Mouse (Mus musculus): Measurements from ENCODE around the gene Samd7.
"Not testable (repeated sequence)": the region's sequence is repeated elsewhere in the genome, so short reads cannot be mapped to it uniquely, and the experiment has no call there.

Gene Samd7

GRCm38 (mm10) chr3:30746006-30746405 lies at the start of gene Samd7:
TSS of gene Samd7 (plus strand) at chr3:30746293.
- Histone ChIP-seq H3K27me3 (ENCODE audit: control insufficient read depth, insufficient read depth, low read length, poor library complexity, severe bottlenecking) (no peaks in the 10 kb centered on the region), H3K36me3 (ENCODE audit: control insufficient read depth, insufficient read depth, low read length, poor library complexity, severe bottlenecking) (no peaks in the 10 kb centered on the region)
- no peak for DNase-seq (ENCODE audit: low read depth, low spot score)

- Histone ChIP-seq H3K36me3 (ENCODE audit: control insufficient read depth, insufficient read depth, low read length, poor library complexity, severe bottlenecking) (no peaks in the 10 kb centered on the region), H3K27me3 (ENCODE audit: control insufficient read depth, insufficient read depth, low read length, poor library complexity, severe bottlenecking) (no peaks in the 10 kb centered on the region; the same call in 1 of the 2 replicates)
- DNase-seq (ENCODE audit: low read depth, low spot score) = peak; percentile 23
Measured at GRCm38 (mm10) chr3:30696346-30696745, 49.7 kb upstream of the Samd7 start.

GRCm38 (mm10) chr3:30697891-30698290 lies 48.2 kb upstream of the Samd7 start:
- DNase-seq (ENCODE audit: low read depth, low spot score) = no peak
- no peaks in the 10 kb centered on the region for H3K36me3 ChIP-seq (ENCODE audit: control insufficient read depth, insufficient read depth, low read length, poor library complexity, severe bottlenecking)
- no peaks in the 10 kb centered on the region for H3K27me3 ChIP-seq (ENCODE audit: control insufficient read depth, insufficient read depth, low read length, poor library complexity, severe bottlenecking)

GRCm38 (mm10) chr3:30699711-30700505 lies 46.2 kb upstream of the Samd7 start, which contains the start of gene Lrrc31:
TSS of gene Lrrc31 (minus strand) at chr3:30699843.
- not testable (repeated sequence) for H3K36me3 ChIP-seq (ENCODE audit: control insufficient read depth, insufficient read depth, low read length, poor library complexity, severe bottlenecking); H3K27me3 ChIP-seq (ENCODE audit: control insufficient read depth, insufficient read depth, low read length, poor library complexity, severe bottlenecking); DNase-seq (ENCODE audit: low read depth, low spot score)

- no peak for DNase-seq (ENCODE audit: low read depth, low spot score)
- no peaks in the 10 kb centered on the region for H3K36me3 ChIP-seq (ENCODE audit: control insufficient read depth, insufficient read depth, low read length, poor library complexity, severe bottlenecking)
- H3K27me3 ChIP-seq (ENCODE audit: control insufficient read depth, insufficient read depth, low read length, poor library complexity, severe bottlenecking) = no peaks in the 10 kb centered on the region
Measured at GRCm38 (mm10) chr3:30705977-30706376, 40.1 kb upstream of the Samd7 start.

- no peaks in the 10 kb centered on the region for H3K27me3 ChIP-seq (ENCODE audit: control insufficient read depth, insufficient read depth, low read length, poor library complexity, severe bottlenecking)
- DNase-seq (ENCODE audit: low read depth, low spot score) = no peak
- H3K36me3 ChIP-seq (ENCODE audit: control insufficient read depth, insufficient read depth, low read length, poor library complexity, severe bottlenecking) = no peaks in the 10 kb centered on the region
Measured at GRCm38 (mm10) chr3:30706614-30707276, 39.3 kb upstream of the Samd7 start.

- DNase-seq (ENCODE audit: low read depth, low spot score) = no peak
- H3K27me3 ChIP-seq (ENCODE audit: control insufficient read depth, insufficient read depth, low read length, poor library complexity, severe bottlenecking) = no peaks in the 10 kb centered on the region
- H3K36me3 ChIP-seq (ENCODE audit: control insufficient read depth, insufficient read depth, low read length, poor library complexity, severe bottlenecking) = no peaks in the 10 kb centered on the region
Measured at GRCm38 (mm10) chr3:30710191-30710590, 35.9 kb upstream of the Samd7 start.

- no peaks in the 10 kb centered on the region for H3K27me3 ChIP-seq (ENCODE audit: control insufficient read depth, insufficient read depth, low read length, poor library complexity, severe bottlenecking)
- no peak for DNase-seq (ENCODE audit: low read depth, low spot score)
- H3K36me3 ChIP-seq (ENCODE audit: control insufficient read depth, insufficient read depth, low read length, poor library complexity, severe bottlenecking) = no peaks in the 10 kb centered on the region
Measured at GRCm38 (mm10) chr3:30713334-30713733, 32.8 kb upstream of the Samd7 start.

- Histone ChIP-seq H3K36me3 (ENCODE audit: control insufficient read depth, insufficient read depth, low read length, poor library complexity, severe bottlenecking) (no peaks in the 10 kb centered on the region), H3K27me3 (ENCODE audit: control insufficient read depth, insufficient read depth, low read length, poor library complexity, severe bottlenecking) (no peaks in the 10 kb centered on the region)
- no peak for DNase-seq (ENCODE audit: low read depth, low spot score)
Measured at GRCm38 (mm10) chr3:30718649-30719048, 27.4 kb upstream of the Samd7 start.

- no peaks in the 10 kb centered on the region for H3K27me3 ChIP-seq (ENCODE audit: control insufficient read depth, insufficient read depth, low read length, poor library complexity, severe bottlenecking)
- DNase-seq (ENCODE audit: low read depth, low spot score) = no peak
- H3K36me3 ChIP-seq (ENCODE audit: control insufficient read depth, insufficient read depth, low read length, poor library complexity, severe bottlenecking) = no peaks in the 10 kb centered on the region
Measured at GRCm38 (mm10) chr3:30722036-30722435, 24.1 kb upstream of the Samd7 start.

GRCm38 (mm10) chr3:30722461-30722860 lies 23.6 kb upstream of the Samd7 start:
- Histone ChIP-seq H3K36me3 (ENCODE audit: control insufficient read depth, insufficient read depth, low read length, poor library complexity, severe bottlenecking) (no peaks in the 10 kb centered on the region), H3K27me3 (ENCODE audit: control insufficient read depth, insufficient read depth, low read length, poor library complexity, severe bottlenecking) (no peaks in the 10 kb centered on the region)
- DNase-seq (ENCODE audit: low read depth, low spot score) = no peak

- Histone ChIP-seq H3K36me3 (ENCODE audit: control insufficient read depth, insufficient read depth, low read length, poor library complexity, severe bottlenecking) (no peaks in the 10 kb centered on the region), H3K27me3 (ENCODE audit: control insufficient read depth, insufficient read depth, low read length, poor library complexity, severe bottlenecking) (no peaks in the 10 kb centered on the region)
- no peak for DNase-seq (ENCODE audit: low read depth, low spot score)
Measured at GRCm38 (mm10) chr3:30723179-30723578, 22.9 kb upstream of the Samd7 start.

- Histone ChIP-seq H3K36me3 (ENCODE audit: control insufficient read depth, insufficient read depth, low read length, poor library complexity, severe bottlenecking) (no peaks in the 10 kb centered on the region), H3K27me3 (ENCODE audit: control insufficient read depth, insufficient read depth, low read length, poor library complexity, severe bottlenecking) (no peaks in the 10 kb centered on the region)
- DNase-seq (ENCODE audit: low read depth, low spot score) = no peak
Measured at GRCm38 (mm10) chr3:30724105-30724824, 21.8 kb upstream of the Samd7 start.

GRCm38 (mm10) chr3:30724848-30725465 lies 21.1 kb upstream of the Samd7 start:
- DNase-seq (ENCODE audit: low read depth, low spot score) = no peak
- Histone ChIP-seq H3K36me3 (ENCODE audit: control insufficient read depth, insufficient read depth, low read length, poor library complexity, severe bottlenecking) (no peaks in the 10 kb centered on the region), H3K27me3 (ENCODE audit: control insufficient read depth, insufficient read depth, low read length, poor library complexity, severe bottlenecking) (no peaks in the 10 kb centered on the region)

All from splenic B cell, adult 2 months (primary cell).